Mouse (Mus musculus): ENCODE data around the gene Nanos2.

Nanos2 gene

GRCm38 (mm10) chr7:18987100-18987499 is at the start of gene Nanos2:
Gene Nanos2 (plus strand): TSS chr7:18987400.
- TF ChIP-seq GATA4 (IDR thresholded peaks at IDR 0.05; ENCODE audit: insufficient replicate concordance, low read length): no peak

GRCm38 (mm10) chr7:18942376-18942775 is 44.8 kb upstream of the Nanos2 start:
- TF ChIP-seq GATA4 (IDR thresholded peaks at IDR 0.05; ENCODE audit: insufficient replicate concordance, low read length): no peak

- TF ChIP-seq GATA4 (IDR thresholded peaks at IDR 0.05; ENCODE audit: insufficient replicate concordance, low read length): no peak
These were observed 44.4 kb upstream of the Nanos2 start for GRCm38 (mm10) chr7:18942815-18943214.

- peak; percentile 26; the same call in 1 of the 2 replicates for TF ChIP-seq GATA4 (IDR thresholded peaks at IDR 0.05; ENCODE audit: insufficient replicate concordance, low read length)
These were observed 39.0 kb upstream of the Nanos2 start for GRCm38 (mm10) chr7:18948151-18948550.

GRCm38 (mm10) chr7:18949781-18950522 is 37.2 kb upstream of the Nanos2 start:
- no peak for TF ChIP-seq GATA4 (IDR thresholded peaks at IDR 0.05; ENCODE audit: insufficient replicate concordance, low read length)

GRCm38 (mm10) chr7:18950523-18951315 is 36.5 kb upstream of the Nanos2 start:
- no peak for TF ChIP-seq GATA4 (IDR thresholded peaks at IDR 0.05; ENCODE audit: insufficient replicate concordance, low read length)

- TF ChIP-seq GATA4 (IDR thresholded peaks at IDR 0.05; ENCODE audit: insufficient replicate concordance, low read length): no peak
These were observed 35.8 kb upstream of the Nanos2 start for GRCm38 (mm10) chr7:18951397-18951796.

GRCm38 (mm10) chr7:18957569-18958383 is 29.4 kb upstream of the Nanos2 start:
- TF ChIP-seq GATA4 (IDR thresholded peaks at IDR 0.05; ENCODE audit: insufficient replicate concordance, low read length): no peak

GRCm38 (mm10) chr7:18958384-18958766 is 28.8 kb upstream of the Nanos2 start:
- no peak for TF ChIP-seq GATA4 (IDR thresholded peaks at IDR 0.05; ENCODE audit: insufficient replicate concordance, low read length)

- TF ChIP-seq GATA4 (IDR thresholded peaks at IDR 0.05; ENCODE audit: insufficient replicate concordance, low read length): peak; percentile 73; the same call in 1 of the 2 replicates
These were observed 27.8 kb upstream of the Nanos2 start for GRCm38 (mm10) chr7:18959446-18959845.

GRCm38 (mm10) chr7:18962171-18962792 is 24.9 kb upstream of the Nanos2 start:
- no peak for TF ChIP-seq GATA4 (IDR thresholded peaks at IDR 0.05; ENCODE audit: insufficient replicate concordance, low read length)

- no peak for TF ChIP-seq GATA4 (IDR thresholded peaks at IDR 0.05; ENCODE audit: insufficient replicate concordance, low read length)
These were observed 24.4 kb upstream of the Nanos2 start for GRCm38 (mm10) chr7:18962795-18963194.

GRCm38 (mm10) chr7:18963294-18963843 is 23.8 kb upstream of the Nanos2 start:
- no peak for TF ChIP-seq GATA4 (IDR thresholded peaks at IDR 0.05; ENCODE audit: insufficient replicate concordance, low read length)

GRCm38 (mm10) chr7:18965312-18965711 is 21.9 kb upstream of the Nanos2 start:
- no peak for TF ChIP-seq GATA4 (IDR thresholded peaks at IDR 0.05; ENCODE audit: insufficient replicate concordance, low read length)

GRCm38 (mm10) chr7:18967603-18968002 is 19.6 kb upstream of the Nanos2 start:
- no peak for TF ChIP-seq GATA4 (IDR thresholded peaks at IDR 0.05; ENCODE audit: insufficient replicate concordance, low read length)
